Mouse (Mus musculus) lung, embryonic 15.5 days (tissue): Measurements from ENCODE around the gene Mertk. TPM values are rescaled to one million over a fixed set of nuclear protein-coding genes. Genes with fewer than 3 reads are reported as not detected.

Source experiments
- ATAC-seq: fragments of 200-750 bp; cut with Nextera tagmentation; 2 replicates; pipeline ENCODE4 v1.8.0; 2017; ENCODE audit warnings: moderate number of reproducible peaks, borderline replicate concordance; ENCODE audit not compliant: low FRiP score, low TSS enrichment; ENCODE audit errors: extremely low read depth
- H3K27ac ChIP-seq: fragments of 300-500 bp; sonication (generic); 2 replicates; pipeline ENCODE4 v1.5.1; 2015; ENCODE audit warnings: moderate library complexity, mild to moderate bottlenecking, inconsistent platforms
- H3K27me3 ChIP-seq: fragments of 300-500 bp; sonication (generic); 2 replicates; pipeline ENCODE4 v1.6.1; 2015; ENCODE audit warnings: inconsistent platforms
- H3K36me3 ChIP-seq: fragments of 300-500 bp; sonication (generic); 2 replicates; pipeline ENCODE4 v1.6.1; 2015; ENCODE audit warnings: inconsistent platforms
- H3K4me1 ChIP-seq: fragments of 300-500 bp; sonication (generic); 2 replicates; pipeline ENCODE4 v1.6.1; 2015; ENCODE audit warnings: inconsistent platforms
- H3K4me2 ChIP-seq: fragments of 300-500 bp; sonication (generic); 2 replicates; pipeline ENCODE4 v1.6.1; 2015; ENCODE audit warnings: inconsistent platforms, mild to moderate bottlenecking, moderate library complexity
- H3K4me3 ChIP-seq: fragments of 300-500 bp; sonication (generic); 2 replicates; pipeline ENCODE4 v1.5.1; 2015; ENCODE audit warnings: mild to moderate bottlenecking, inconsistent platforms
- H3K9ac ChIP-seq: fragments of 300-500 bp; sonication (generic); 2 replicates; pipeline ENCODE4 v1.6.1; 2015; ENCODE audit warnings: inconsistent platforms
- H3K9me3 ChIP-seq: fragments of 300-500 bp; sonication (generic); 2 replicates; pipeline ENCODE4 v1.6.1; 2016; ENCODE audit warnings: inconsistent platforms
- WGBS: fragments of 180-500 bp; shearing (Covaris S2); methylation state at CpG from one replicate; pipeline ENCODE4 v1.1.7; 2015; 5-methylcytosine and 5-hydroxymethylcytosine counted together
- polyA plus RNA-seq: library from polyadenylated mRNA; unstranded; fragments of >200 nt; fragmentation: Nextera tagmentation; extraction: Ambion mirVana; gene quantifications from 2 replicates; pipeline ENCODE4 v1.2.1, GENCODE M21; 2015

Gene Mertk
- polyA plus RNA-seq, 1 experiment from 2014 or later = 5.6 TPM

DNA sequence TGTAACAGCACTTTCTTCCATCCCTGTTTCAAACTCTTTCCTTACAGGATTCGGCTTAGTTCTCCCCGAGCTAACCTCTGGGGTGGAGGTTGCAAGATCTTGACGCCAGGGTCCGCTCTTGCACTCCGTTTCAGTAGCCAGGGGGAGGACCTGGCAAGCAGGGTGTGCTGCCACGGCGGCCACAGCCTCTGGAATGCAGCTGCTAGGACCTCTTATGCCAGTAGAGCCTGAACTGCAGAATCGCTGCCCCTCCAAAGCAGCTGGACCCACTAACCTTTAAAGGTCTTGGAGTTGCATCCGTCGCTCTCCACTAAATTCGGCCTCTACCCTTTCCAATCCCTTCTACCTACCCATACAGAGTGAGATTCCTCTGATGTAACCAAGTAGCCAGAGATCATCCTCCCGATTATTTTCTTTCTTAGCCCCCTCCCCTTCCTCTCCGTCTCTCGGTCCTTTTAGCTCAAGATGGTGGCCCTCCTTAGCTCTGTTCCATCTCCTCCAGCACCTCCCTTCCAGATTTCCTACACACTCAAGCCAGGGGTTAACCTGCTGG lies 540 bp upstream of the Mertk start:
- peak overlapping the region; percentile 91 for H3K4me2 ChIP-seq
- no peaks in the 10 kb centered on the region for H3K36me3 ChIP-seq
- H3K27me3 ChIP-seq = no peaks in the 10 kb centered on the region
- peak overlapping the region; percentile 68 for H3K4me3 ChIP-seq
- H3K4me1 ChIP-seq = peaks cover 11% of the 10 kb centered on the region
- peak overlapping the region; percentile 72 for H3K9ac ChIP-seq
- 0% methylated on average over 14 of the region's 14 CpGs for WGBS
- H3K27ac ChIP-seq = peak overlapping the region; percentile 91
- H3K9me3 ChIP-seq = no peaks in the 10 kb centered on the region
- ATAC-seq = peak; percentile 94

- Histone ChIP-seq H3K9me3 (no peaks in the 10 kb centered on the region), H3K4me2 (peak overlapping the region; percentile 91), H3K27ac (peak overlapping the region; percentile 91), H3K4me3 (peak overlapping the region; percentile 68), H3K27me3 (no peaks in the 10 kb centered on the region), H3K9ac (peak overlapping the region; percentile 72), H3K36me3 (no peaks in the 10 kb centered on the region), H3K4me1 (peaks cover 14% of the 10 kb centered on the region)
- WGBS = 1% methylated on average over 24 of the region's 24 CpGs
- ATAC-seq = no peak
Measured at GRCm38 (mm10) chr2:128699201-128699885, 587 bp downstream of the Mertk start.

DNA sequence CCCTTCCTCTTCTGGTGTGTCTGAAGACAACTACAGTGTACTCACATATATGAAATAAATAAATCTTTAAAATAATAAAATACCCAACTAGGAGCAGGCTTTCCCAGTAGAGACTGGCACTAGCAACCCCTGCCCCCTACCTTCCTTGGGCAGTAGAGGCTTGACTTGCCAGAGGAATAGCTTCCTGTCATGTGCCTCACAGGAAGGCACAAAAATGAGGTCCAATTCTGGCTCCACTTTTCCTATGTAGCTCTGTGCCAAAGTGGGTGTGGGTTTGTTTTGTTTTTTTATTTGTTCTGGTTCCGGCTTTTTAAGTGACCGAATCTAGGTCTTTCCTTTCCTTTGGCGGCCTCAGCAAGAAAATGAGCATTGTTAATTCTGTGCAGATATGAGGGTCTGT lies 5.7 kb downstream of the Mertk start:
- Histone ChIP-seq H3K9me3 (no peaks in the 10 kb centered on the region), H3K4me2 (no peak overlapping the region), H3K4me3 (no peak overlapping the region), H3K36me3 (no peaks in the 10 kb centered on the region), H3K27ac (no peak overlapping the region), H3K27me3 (no peaks in the 10 kb centered on the region), H3K9ac (no peak overlapping the region), H3K4me1 (peaks cover 5% of the 10 kb centered on the region; the same call in 1 of the 2 replicates)
- no peak for ATAC-seq
- WGBS = 72% methylated on average over 3 of the region's 3 CpGs

DNA sequence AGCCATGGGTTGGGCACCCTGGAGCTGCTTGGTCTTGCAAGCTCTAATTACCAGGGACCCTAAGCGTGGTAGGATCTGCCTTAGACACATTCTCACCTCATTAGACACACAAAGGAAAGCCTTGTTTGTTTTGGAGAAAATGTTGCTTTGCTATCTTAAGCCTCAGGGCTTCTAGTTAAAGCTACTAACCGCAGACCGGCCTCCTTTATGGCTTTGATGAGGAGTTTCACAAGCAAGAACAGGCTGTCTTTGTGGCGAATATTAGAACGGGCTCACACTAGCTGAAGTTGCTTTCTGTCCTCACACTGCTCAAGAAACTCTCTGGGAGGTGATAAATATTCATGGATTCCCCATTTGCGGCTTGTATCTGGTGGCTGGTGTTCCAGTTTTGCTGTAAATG lies 10.5 kb downstream of the Mertk start:
- no peak for ATAC-seq
- H3K9ac ChIP-seq = no peak overlapping the region
- no peaks in the 10 kb centered on the region for H3K27me3 ChIP-seq
- H3K9me3 ChIP-seq = no peaks in the 10 kb centered on the region
- 55% methylated on average over 6 of the region's 6 CpGs for WGBS
- H3K4me2 ChIP-seq = no peak overlapping the region
- H3K4me1 ChIP-seq = peaks cover 15% of the 10 kb centered on the region
- no peak overlapping the region for H3K4me3 ChIP-seq
- no peak overlapping the region for H3K27ac ChIP-seq
- H3K36me3 ChIP-seq = no peaks in the 10 kb centered on the region

DNA sequence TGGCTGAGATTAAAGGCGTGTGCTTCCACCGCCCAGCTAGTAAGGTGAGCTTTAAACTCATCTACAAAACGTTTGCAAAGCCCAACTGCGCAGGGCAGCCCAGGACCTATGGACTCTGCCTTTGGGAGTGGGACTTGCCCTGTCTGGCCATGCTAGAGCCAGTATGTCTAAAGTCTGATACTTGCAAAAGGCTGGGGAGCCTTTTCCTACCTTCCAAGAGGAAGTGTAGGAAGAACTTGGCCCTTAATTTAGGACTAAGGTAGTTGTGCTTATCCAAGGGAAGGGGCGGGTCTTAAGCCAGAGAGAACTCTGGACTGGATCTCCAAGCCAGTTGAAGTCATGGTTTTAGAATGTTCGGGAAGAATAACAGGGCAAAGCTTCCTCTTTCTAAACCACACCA lies 11.9 kb downstream of the Mertk start:
- Histone ChIP-seq H3K4me3 (no peak overlapping the region), H3K27ac (no peak overlapping the region), H3K4me2 (no peak overlapping the region), H3K9ac (no peak overlapping the region), H3K4me1 (peaks cover 24% of the 10 kb centered on the region), H3K27me3 (no peaks in the 10 kb centered on the region), H3K9me3 (no peaks in the 10 kb centered on the region), H3K36me3 (no peaks in the 10 kb centered on the region)
- ATAC-seq = no peak
- 74% methylated on average over 6 of the region's 6 CpGs for WGBS

- Histone ChIP-seq H3K27ac (peak overlapping the region; percentile 79), H3K9ac (no peak overlapping the region)
Measured at GRCm38 (mm10) chr2:128712940-128713339, 14.2 kb downstream of the Mertk start.

DNA sequence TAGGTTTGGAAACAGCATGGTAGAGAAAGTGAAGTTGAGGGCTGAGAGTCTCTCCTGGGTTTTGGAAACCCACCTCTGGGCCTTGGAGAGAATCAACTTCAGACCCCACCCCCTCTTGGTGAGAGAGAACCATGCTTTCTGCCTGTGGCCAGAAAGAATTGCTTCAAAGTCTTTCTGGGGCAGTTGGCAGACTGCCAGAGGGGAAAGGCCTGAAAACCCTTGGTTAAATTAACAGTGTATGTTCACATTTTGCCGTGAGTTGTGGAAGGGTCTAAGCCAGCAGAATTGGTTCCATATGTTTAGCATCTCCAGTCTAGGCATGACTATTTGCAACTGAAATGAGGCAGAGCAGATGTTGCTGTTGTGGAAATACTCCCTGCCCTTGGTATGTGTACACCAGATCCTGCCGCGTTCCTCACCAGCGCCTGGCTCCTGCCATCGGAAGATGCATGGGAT lies 14.8 kb downstream of the Mertk start:
- Histone ChIP-seq H3K4me2 (no peak overlapping the region), H3K36me3 (no peaks in the 10 kb centered on the region), H3K4me1 (peaks cover 30% of the 10 kb centered on the region), H3K9me3 (no peaks in the 10 kb centered on the region), H3K9ac (no peak overlapping the region), H3K27ac (peak overlapping the region; percentile 79), H3K4me3 (no peak overlapping the region), H3K27me3 (no peaks in the 10 kb centered on the region)
- 30% methylated on average over 5 of the region's 5 CpGs for WGBS
- ATAC-seq = peak; percentile 82

More at GRCm38 (mm10) chr2:128712940-128713339, 14.2 kb downstream of the Mertk start:
- no peaks in the 10 kb centered on the region for H3K9me3 ChIP-seq
- H3K4me2 ChIP-seq = no peak overlapping the region
- no peaks in the 10 kb centered on the region for H3K36me3 ChIP-seq
- ATAC-seq = no peak
- no peaks in the 10 kb centered on the region for H3K27me3 ChIP-seq
- no peak overlapping the region for H3K4me3 ChIP-seq
- 64% methylated on average over 6 of the region's 6 CpGs for WGBS
- peaks cover 28% of the 10 kb centered on the region for H3K4me1 ChIP-seq

DNA sequence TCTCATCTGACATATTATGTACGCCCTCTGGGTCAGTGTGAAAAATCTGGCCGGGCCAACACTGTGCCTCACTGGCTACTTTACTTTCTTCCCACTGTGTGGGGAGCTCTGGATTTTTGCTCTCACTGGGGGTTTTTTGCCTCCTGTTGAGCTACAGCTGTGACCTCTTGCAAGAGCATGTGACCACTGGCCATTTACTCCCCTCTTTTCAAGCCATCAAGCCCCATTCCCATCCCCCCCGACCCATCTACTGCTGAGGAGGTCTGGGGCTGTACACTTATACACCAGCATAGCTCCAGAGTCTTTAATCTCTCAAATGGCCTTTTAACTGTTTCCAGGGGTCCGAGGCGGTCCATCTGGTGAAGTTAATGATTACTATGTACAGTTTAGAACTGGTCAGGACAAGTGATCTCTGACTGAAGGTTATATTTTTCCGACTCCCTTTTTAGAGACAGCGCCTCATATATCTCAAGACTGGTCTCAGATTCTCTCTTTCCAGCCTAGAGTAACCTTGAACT lies 16.0 kb downstream of the Mertk start:
- Histone ChIP-seq H3K4me3 (no peak overlapping the region), H3K27me3 (no peaks in the 10 kb centered on the region), H3K4me1 (peaks cover 30% of the 10 kb centered on the region), H3K9me3 (no peaks in the 10 kb centered on the region), H3K4me2 (no peak overlapping the region), H3K9ac (no peak overlapping the region), H3K36me3 (no peaks in the 10 kb centered on the region), H3K27ac (0 out of 2 replicates have a peak overlapping the region, but pooled peaks have one; percentile 6)
- 48% methylated on average over 7 of the region's 7 CpGs for WGBS
- peak; percentile 36; the same call in 1 of the 2 replicates for ATAC-seq

DNA sequence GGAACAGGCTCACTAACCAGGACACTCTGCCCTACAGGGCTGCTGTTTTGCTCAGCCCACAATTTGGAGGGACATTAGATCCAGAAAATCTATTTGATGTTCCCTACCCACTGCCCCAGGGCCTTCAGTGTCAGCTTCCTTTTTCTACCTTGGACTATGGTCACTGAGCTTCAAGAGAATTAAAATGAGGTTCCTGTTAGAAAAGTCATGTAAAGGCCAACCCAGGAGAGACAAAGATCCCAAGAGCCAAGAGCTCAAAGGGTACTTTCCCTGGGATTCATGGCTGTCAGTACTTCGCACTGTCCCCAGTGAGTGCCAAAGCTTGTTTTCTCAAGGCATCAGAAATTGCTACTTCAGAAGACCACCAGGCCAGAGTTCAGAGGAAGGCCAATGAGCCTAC lies 17.2 kb downstream of the Mertk start:
- H3K27me3 ChIP-seq = no peaks in the 10 kb centered on the region
- H3K9ac ChIP-seq = no peak overlapping the region
- WGBS = 96% methylated on average over 1 of the region's 1 CpGs
- no peak for ATAC-seq
- no peaks in the 10 kb centered on the region for H3K9me3 ChIP-seq
- no peak overlapping the region for H3K4me3 ChIP-seq
- H3K4me2 ChIP-seq = no peak overlapping the region
- H3K36me3 ChIP-seq = no peaks in the 10 kb centered on the region
- no peak overlapping the region for H3K27ac ChIP-seq
- H3K4me1 ChIP-seq = peaks cover 30% of the 10 kb centered on the region

GRCm38 (mm10) chr2:128719380-128719779 lies 20.6 kb downstream of the Mertk start:
- no peak for ATAC-seq
- Histone ChIP-seq H3K9ac (no peak overlapping the region), H3K27ac (no peak overlapping the region), H3K36me3 (no peaks in the 10 kb centered on the region), H3K27me3 (no peaks in the 10 kb centered on the region), H3K4me2 (no peak overlapping the region), H3K4me3 (no peak overlapping the region), H3K9me3 (no peaks in the 10 kb centered on the region), H3K4me1 (peaks cover 21% of the 10 kb centered on the region)
- 85% methylated on average over 2 of the region's 2 CpGs for WGBS

- 56% methylated on average over 5 of the region's 5 CpGs for WGBS
- Histone ChIP-seq H3K4me2 (no peak overlapping the region; the same call in 1 of the 2 replicates), H3K36me3 (no peaks in the 10 kb centered on the region)
Measured at GRCm38 (mm10) chr2:128722106-128722710, 23.5 kb downstream of the Mertk start.

DNA sequence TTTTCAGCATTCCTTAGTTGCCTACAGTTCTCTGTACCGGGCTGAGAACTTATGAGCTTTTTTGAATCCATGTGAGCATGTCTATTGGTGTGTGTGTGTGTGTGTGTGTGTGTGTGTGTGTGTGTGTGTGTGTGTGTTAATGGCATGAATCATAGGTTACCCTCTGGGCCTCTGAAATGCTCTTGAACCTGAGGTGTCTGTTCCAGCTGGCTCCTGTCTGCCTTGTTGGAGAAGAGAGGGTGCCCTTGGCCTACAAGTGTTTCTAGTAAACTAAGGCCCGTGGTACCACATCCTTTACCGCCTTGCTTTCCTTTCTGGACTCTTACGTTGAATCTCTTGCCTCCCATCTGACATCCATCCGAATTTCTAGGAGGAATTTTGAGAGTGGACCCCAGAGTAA lies 27.3 kb downstream of the Mertk start:
- Histone ChIP-seq H3K4me1 (peaks cover 16% of the 10 kb centered on the region), H3K36me3 (no peaks in the 10 kb centered on the region; the same call in 1 of the 2 replicates), H3K4me3 (no peak overlapping the region), H3K27ac (no peak overlapping the region), H3K9ac (no peak overlapping the region), H3K9me3 (no peaks in the 10 kb centered on the region), H3K27me3 (no peaks in the 10 kb centered on the region), H3K4me2 (no peak overlapping the region)
- ATAC-seq = no peak
- WGBS = 62% methylated on average over 5 of the region's 5 CpGs

More at GRCm38 (mm10) chr2:128722106-128722710, 23.5 kb downstream of the Mertk start:
- H3K9ac ChIP-seq = no peak overlapping the region
- 0 out of 2 replicates have a peak, but pooled peaks have one; percentile 72 for ATAC-seq
- peak overlapping the region; percentile 26 for H3K27ac ChIP-seq
- no peaks in the 10 kb centered on the region for H3K9me3 ChIP-seq
- H3K27me3 ChIP-seq = no peaks in the 10 kb centered on the region
- H3K4me1 ChIP-seq = peaks cover 13% of the 10 kb centered on the region; the same call in 1 of the 2 replicates
- H3K4me3 ChIP-seq = no peak overlapping the region
